Mouse (Mus musculus) gastrocnemius, postnatal 36 days (tissue): ENCODE measurements around the gene Pou2f3. TPM values are rescaled to one million over a fixed set of nuclear protein-coding genes. Genes with fewer than 3 reads are reported as not detected.
"Not testable (repeated sequence)": the region's sequence is repeated elsewhere in the genome, so short reads cannot be mapped to it uniquely, and the experiment has no call there.

ENCODE experiments used
- DNase-seq, 2 experiments: peaks; one replicate each; pipeline ENCODE4 v3.0.0; 2022
- intact Hi-C: fragments of 180-260 bp; cut with DNase I; formaldehyde crosslinking; loops from one replicate; pipeline ENCODE4 v1.15.1; 2025
- total RNA-seq, 2 experiments: library from RNA; stranded (reverse); gene quantifications; 2 replicates each; pipeline ENCODE4 v1.2.3; 2021

The Pou2f3 gene
- total RNA-seq, 2 experiments from 2014 or later, result not detected

- intact Hi-C loops, result no loop called here
- DNase-seq, result no peak
These were observed 30.6 kb downstream of the Pou2f3 start for GRCm38 (mm10) chr9:43179614-43180013.

- DNase-seq, result no peak
- intact Hi-C loops, result no loop called here
These were observed 32.0 kb downstream of the Pou2f3 start for GRCm38 (mm10) chr9:43178172-43178571.

- intact Hi-C loops, result no loop called here
- no peak for DNase-seq
These were observed 43.1 kb downstream of the Pou2f3 start for GRCm38 (mm10) chr9:43167081-43167480.

GRCm38 (mm10) chr9:43166346-43166745 is 43.8 kb downstream of the Pou2f3 start:
- intact Hi-C loops, result no loop called here
- DNase-seq, result no peak

- intact Hi-C loops, result loop anchor here (5.0 kb wide), 1 partner anchor 46 kb away; no protein-coding TSS in a partner anchor
- DNase-seq, result no peak
These were observed 54.2 kb downstream of the Pou2f3 start for GRCm38 (mm10) chr9:43155960-43156359.

- intact Hi-C loops, result no loop called here
- no peak for DNase-seq
These were observed 58.4 kb downstream of the Pou2f3 start for GRCm38 (mm10) chr9:43151779-43152178.

GRCm38 (mm10) chr9:43150957-43151356 is 59.2 kb downstream of the Pou2f3 start:
- intact Hi-C loops, result no loop called here
- no peak for DNase-seq

GRCm38 (mm10) chr9:43150075-43150474 is 60.1 kb downstream of the Pou2f3 start:
- DNase-seq, result no peak
- intact Hi-C loops, result no loop called here

GRCm38 (mm10) chr9:43149498-43149897 is 60.7 kb downstream of the Pou2f3 start:
- intact Hi-C loops, result no loop called here
- DNase-seq, result no peak

- intact Hi-C loops, result no loop called here
- no peak for DNase-seq
These were observed 65.0 kb downstream of the Pou2f3 start for GRCm38 (mm10) chr9:43145196-43145595.

- intact Hi-C loops, result loop anchor here (5.0 kb wide), 1 partner anchor 138 kb away; no protein-coding TSS in a partner anchor
- DNase-seq, result no peak
These were observed 65.9 kb downstream of the Pou2f3 start for GRCm38 (mm10) chr9:43144206-43144810.

- DNase-seq, result peak; percentile 44 to 59
- intact Hi-C loops, result loop anchor here (1.0 to 5.0 kb wide), 2 partner anchors 69 to 140 kb away; no protein-coding TSS in a partner anchor
These were observed 68.3 kb downstream of the Pou2f3 start for GRCm38 (mm10) chr9:43141839-43142238.

GRCm38 (mm10) chr9:43133525-43133924 is 76.6 kb downstream of the Pou2f3 start:
- intact Hi-C loops, result loop anchor here (10.0 kb wide), 1 partner anchor 439 kb away; no protein-coding TSS in a partner anchor

GRCm38 (mm10) chr9:43132380-43132779 is 77.8 kb downstream of the Pou2f3 start:
- intact Hi-C loops, result loop anchor here (10.0 kb wide), 1 partner anchor 438 kb away; no protein-coding TSS in a partner anchor
- no peak for DNase-seq

More at GRCm38 (mm10) chr9:43133525-43133924, 76.6 kb downstream of the Pou2f3 start:
- DNase-seq, result no peak

- intact Hi-C loops, result loop anchor here (10.0 kb wide), 1 partner anchor 437 kb away; no protein-coding TSS in a partner anchor
- DNase-seq, result no peak
These were observed 78.2 kb downstream of the Pou2f3 start for GRCm38 (mm10) chr9:43131940-43132339.

- intact Hi-C loops, result loop anchor here (10.0 kb wide), 1 partner anchor 436 kb away; no protein-coding TSS in a partner anchor
- no peak for DNase-seq
These were observed 79.5 kb downstream of the Pou2f3 start for GRCm38 (mm10) chr9:43130684-43131083.

GRCm38 (mm10) chr9:43127101-43127787 is 82.9 kb downstream of the Pou2f3 start:
- peak; percentile 66 to 67 for DNase-seq
- intact Hi-C loops, result no loop called here

GRCm38 (mm10) chr9:43122379-43122778 is 87.8 kb downstream of the Pou2f3 start:
- no peak for DNase-seq
- intact Hi-C loops, result no loop called here

GRCm38 (mm10) chr9:43121948-43122347 is 88.2 kb downstream of the Pou2f3 start:
- intact Hi-C loops, DNase-seq: not testable (repeated sequence)

- DNase-seq, result no peak
- intact Hi-C loops, result no loop called here
These were observed 93.2 kb downstream of the Pou2f3 start for GRCm38 (mm10) chr9:43116997-43117336.

GRCm38 (mm10) chr9:43116134-43116996 is 93.8 kb downstream of the Pou2f3 start, which contains the start of gene Tmem136:
Gene Tmem136 (minus strand): TSS chr9:43116570.
- intact Hi-C loops, result no loop called here

More at GRCm38 (mm10) chr9:43116134-43116996, 93.8 kb downstream of the Pou2f3 start, which contains the start of gene Tmem136:
- DNase-seq, result peak; percentile 27 to 55
